Mouse (Mus musculus): ENCODE measurements around the gene Ror1.

DNA sequence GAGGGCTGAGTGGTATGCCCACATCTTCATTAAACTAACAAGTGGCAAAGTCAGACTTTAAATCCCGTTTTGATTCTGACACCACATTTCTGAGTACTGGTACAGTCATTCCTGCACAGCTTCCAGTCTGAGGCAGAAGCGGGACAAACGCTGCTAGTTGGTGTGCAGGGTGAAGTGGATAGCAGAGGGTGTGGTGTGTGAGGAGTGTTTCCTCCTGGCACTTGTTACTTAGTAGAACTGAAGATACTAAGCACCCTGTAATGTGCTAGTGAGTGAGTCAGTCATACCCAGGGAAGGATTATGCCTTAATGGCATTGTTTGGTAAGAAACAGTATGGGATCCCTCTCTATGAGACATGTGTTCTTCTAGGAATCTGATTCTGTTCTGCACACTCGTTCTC is 115.7 kb downstream of the Ror1 start:
- no peak for TF ChIP-seq CTCF (IDR thresholded peaks at IDR 0.05; ENCODE audit: low read depth, low read length)
- no peak for TF ChIP-seq TAL1 (conservative IDR thresholded peaks at IDR 0.05; ENCODE audit: low read depth, low read length)
- TF ChIP-seq GATA1 (IDR thresholded peaks at IDR 0.05; ENCODE audit: borderline replicate concordance, low read length), result no peak
